Mouse (Mus musculus) embryo, embryonic 11 days (tissue): ENCODE results near the gene Agr3.
A peak's percentile ranks its signal among the peaks of the same experiment; 100 is the strongest.

Experiments
- DNase-seq: peaks from one replicate; pipeline ENCODE4 v3.0.0-alpha.2; 2015

Gene Agr3

GRCm38 (mm10) chr12:35992711-35993110 lies 67.3 kb downstream of the Agr3 start, which contains the start of gene Agr2:
Agr2 (plus strand) TSS chr12:35992907.
- no peak for DNase-seq

GRCm38 (mm10) chr12:35993583-35993982 lies 68.2 kb downstream of the Agr3 start:
- no peak for DNase-seq

- DNase-seq, result no peak
Measured at GRCm38 (mm10) chr12:35994098-35994497, 68.7 kb downstream of the Agr3 start.

- peak; percentile 78 for DNase-seq
Measured at GRCm38 (mm10) chr12:35995799-35996198, 70.4 kb downstream of the Agr3 start.
